Mouse (Mus musculus): ENCODE data around the gene Vwa8.
"Not testable (repeated sequence)": the region's sequence is repeated elsewhere in the genome, so short reads cannot be mapped to it uniquely, and the experiment has no call there.

DNA sequence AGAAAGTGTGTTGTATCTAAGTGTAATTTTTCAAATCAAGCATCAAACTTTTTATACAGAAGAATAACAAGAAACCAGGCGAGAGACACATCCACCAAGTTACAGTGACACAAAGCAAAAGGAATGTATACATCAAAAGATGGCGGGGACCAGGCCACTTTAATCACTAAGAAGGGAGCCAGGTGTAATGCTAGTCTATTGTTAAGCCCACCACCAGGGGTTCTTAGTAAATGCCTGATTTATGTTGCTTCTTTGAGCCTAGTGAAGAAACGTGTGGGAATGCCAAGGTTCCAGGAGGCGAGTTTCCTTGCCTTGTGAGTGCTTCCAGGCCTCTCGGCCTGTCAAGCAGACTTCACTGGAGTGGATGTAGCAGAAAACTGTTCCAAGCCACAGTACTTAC is 168.9 kb downstream of the Vwa8 start:
- TF ChIP-seq CTCF (IDR thresholded peaks at IDR 0.05; ENCODE audit: control insufficient read depth, insufficient read depth, insufficient read length); USF1 (IDR thresholded peaks at IDR 0.05; ENCODE audit: low read depth); MAX (IDR thresholded peaks at IDR 0.05); CEBPB (IDR thresholded peaks at IDR 0.05; ENCODE audit: low read depth); FOSL1 (IDR thresholded peaks at IDR 0.05; ENCODE audit: insufficient read depth, low read length, poor library complexity, severe bottlenecking): not testable (repeated sequence)
